Mouse (Mus musculus) hindbrain, embryonic 12.5 days (tissue): ENCODE measurements around the gene Krtcap3. TPM values are rescaled to one million over a fixed set of nuclear protein-coding genes. Genes with fewer than 3 reads are reported as not detected.

ENCODE experiments used
- ATAC-seq: fragments of 200-750 bp; cut with Nextera tagmentation; 2 replicates; pipeline ENCODE4 v1.8.0; 2017; ENCODE audit warnings: moderate TSS enrichment; ENCODE audit not compliant: low FRiP score
- H3K27ac ChIP-seq: fragments of 300-500 bp; sonication (generic); 2 replicates; pipeline ENCODE4 v1.5.1; 2016; ENCODE audit warnings: mild to moderate bottlenecking
- H3K27me3 ChIP-seq: fragments of 300-500 bp; sonication (generic); 2 replicates; pipeline ENCODE4 v1.6.1; 2016; ENCODE audit warnings: mild to moderate bottlenecking
- H3K36me3 ChIP-seq: fragments of 300-500 bp; sonication (generic); 2 replicates; pipeline ENCODE4 v1.6.1; 2016; ENCODE audit warnings: mild to moderate bottlenecking
- H3K4me1 ChIP-seq: fragments of 300-500 bp; sonication (generic); 2 replicates; pipeline ENCODE4 v1.6.1; 2016
- H3K4me2 ChIP-seq: fragments of 300-500 bp; sonication (generic); replicated peaks from 2 replicates; pipeline ENCODE4 v1.6.1; 2016; ENCODE audit warnings: mild to moderate bottlenecking
- H3K4me3 ChIP-seq: fragments of 300-500 bp; sonication (generic); 2 replicates; pipeline ENCODE4 v1.5.1; 2016; ENCODE audit warnings: mild to moderate bottlenecking
- H3K9ac ChIP-seq: fragments of 300-500 bp; sonication (generic); 2 replicates; pipeline ENCODE4 v1.6.1; 2016; ENCODE audit warnings: mild to moderate bottlenecking, moderate library complexity
- H3K9me3 ChIP-seq: fragments of 300-500 bp; sonication (generic); replicated peaks from 2 replicates; pipeline ENCODE4 v1.6.1; 2016; ENCODE audit warnings: mild to moderate bottlenecking
- WGBS: fragments of 180-500 bp; shearing (Covaris S2); methylation state at CpG from one replicate; pipeline ENCODE4 v1.1.7; 2016; 5-methylcytosine and 5-hydroxymethylcytosine counted together
- polyA plus RNA-seq: library from polyadenylated mRNA; unstranded; fragments of >200 nt; fragmentation: Nextera tagmentation; extraction: Ambion mirVana; gene quantifications from 2 replicates; pipeline ENCODE4 v1.2.1, GENCODE M21; 2016

The Krtcap3 gene
- polyA plus RNA-seq, 1 experiment from 2014 or later, result 9.6 TPM

GRCm38 (mm10) chr5:31291361-31291688, 39.8 kb downstream of the Krtcap3 start:
- peak overlapping the region; percentile 47 for H3K4me3 ChIP-seq
- peak overlapping the region; percentile 75 for H3K4me2 ChIP-seq
- no peaks in the 10 kb centered on the region for H3K27me3 ChIP-seq
- peak overlapping the region; percentile 83 for H3K27ac ChIP-seq
- peaks cover 30% of the 10 kb centered on the region for H3K4me1 ChIP-seq
- 6% methylated on average over 9 of the region's 9 CpGs for WGBS
- no peaks in the 10 kb centered on the region for H3K9me3 ChIP-seq
- no peak for ATAC-seq
- H3K36me3 ChIP-seq, result peaks cover 17% of the 10 kb centered on the region
- peak overlapping the region; percentile 56 for H3K9ac ChIP-seq

DNA sequence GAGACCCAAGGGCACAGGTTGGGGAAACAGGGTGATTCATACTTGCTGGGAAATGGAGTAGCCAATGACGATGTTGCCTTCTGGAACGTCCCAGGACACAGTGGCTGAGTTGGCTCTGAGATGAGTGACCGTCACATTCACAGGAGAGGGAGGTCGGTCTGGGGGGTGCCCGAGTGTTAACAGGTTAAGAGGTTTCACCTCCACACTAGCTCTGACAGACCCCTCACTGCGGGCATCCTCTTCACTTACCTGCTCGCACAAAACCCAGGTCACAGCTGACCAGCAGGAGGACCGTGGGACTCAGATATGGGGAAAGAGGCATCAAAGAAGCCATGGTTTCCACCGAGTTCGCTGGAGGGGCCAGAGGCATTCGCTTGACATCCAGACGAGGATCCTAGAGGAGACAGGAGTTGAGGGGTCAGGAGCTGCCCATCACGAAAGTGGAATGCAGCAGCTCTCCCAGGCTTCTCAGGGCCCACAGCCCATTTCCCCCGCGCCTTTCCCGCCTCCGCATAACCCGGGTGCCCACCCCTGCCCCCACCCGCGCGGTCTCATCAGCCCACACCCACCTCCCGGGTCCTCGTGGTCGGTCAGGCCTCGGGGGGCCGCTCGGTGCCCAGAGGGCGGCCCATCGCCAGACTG, 43.6 kb downstream of the Krtcap3 start:
- Histone ChIP-seq H3K4me1 (peaks cover 26% of the 10 kb centered on the region), H3K27me3 (no peaks in the 10 kb centered on the region), H3K9ac (peak overlapping the region; percentile 95), H3K36me3 (peaks cover 11% of the 10 kb centered on the region; the same call in 1 of the 2 replicates), H3K4me3 (peak overlapping the region; percentile 79), H3K9me3 (no peaks in the 10 kb centered on the region), H3K4me2 (peak overlapping the region; percentile 68), H3K27ac (peak overlapping the region; percentile 82)
- ATAC-seq, result peak; percentile 43
- 5% methylated on average over 28 of the region's 29 CpGs for WGBS

GRCm38 (mm10) chr5:31295606-31296141, 44.2 kb downstream of the Krtcap3 start, which contains the start of gene Fndc4:
TSS of gene Fndc4 (minus strand) at chr5:31296080.
- Histone ChIP-seq H3K27ac (peak within 1 kb of the TSS; percentile 82), H3K4me3 (peak within 1 kb of the TSS; percentile 79), H3K27me3 (no peaks in the 10 kb centered on the region), H3K9me3 (no peaks in the 10 kb centered on the region), H3K4me2 (peak within 1 kb of the TSS; percentile 68), H3K4me1 (peaks cover 23% of the 10 kb centered on the region), H3K9ac (peak within 1 kb of the TSS; percentile 95), H3K36me3 (peaks cover 11% of the 10 kb centered on the region; the same call in 1 of the 2 replicates)
- ATAC-seq, result peak; percentile 84
- WGBS, result under 1% methylated on average over 32 of the region's 46 CpGs

DNA sequence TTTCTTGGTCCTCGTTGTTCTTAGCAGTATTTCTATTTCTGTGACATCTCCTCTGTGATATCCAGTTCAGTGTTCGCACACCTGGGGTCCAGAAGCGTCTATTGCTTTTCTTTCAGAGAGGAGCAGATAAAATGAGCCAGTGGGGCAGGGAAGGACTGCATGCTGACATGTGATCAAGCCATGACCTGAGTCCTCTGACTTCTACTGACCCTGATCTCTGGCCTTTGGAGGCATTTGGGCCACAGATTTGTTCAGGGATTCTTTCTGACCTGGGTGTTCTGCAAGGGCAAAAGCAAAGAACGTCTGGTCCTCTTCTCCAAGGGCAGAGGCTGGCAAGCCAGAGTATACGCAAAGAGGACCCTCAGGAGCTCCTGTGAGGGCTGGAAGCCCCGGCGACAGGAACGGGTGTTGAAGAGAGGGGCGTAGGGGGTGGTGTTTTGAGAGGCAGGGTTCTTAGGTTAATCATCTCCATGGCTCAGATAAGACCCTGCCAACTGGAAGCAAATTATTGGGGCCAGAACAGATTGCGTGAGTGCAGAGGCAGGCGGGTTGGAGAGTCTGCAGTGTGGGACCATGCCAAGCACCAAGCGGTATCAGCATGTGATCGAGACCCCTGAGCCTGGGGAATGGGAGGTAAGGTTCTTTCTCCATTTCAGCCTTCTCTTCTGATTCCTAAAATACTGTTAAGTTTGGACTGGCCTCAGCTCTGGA, 45.7 kb downstream of the Krtcap3 start, which contains the start of gene Gckr:
Gene Gckr, plus strand, starts transcription at position 397 of the 711 bp plus-strand sequence.
- ATAC-seq, result no peak
- 75% methylated on average over 13 of the region's 13 CpGs for WGBS
- Histone ChIP-seq H3K27ac (no peak within 1 kb of the TSS), H3K4me1 (peaks cover 16% of the 10 kb centered on the region), H3K36me3 (peaks cover 11% of the 10 kb centered on the region; the same call in 1 of the 2 replicates), H3K4me3 (peak within 1 kb of the TSS; percentile 79; the same call in 1 of the 2 replicates), H3K4me2 (peak within 1 kb of the TSS; percentile 68), H3K9ac (no peak within 1 kb of the TSS), H3K9me3 (no peaks in the 10 kb centered on the region), H3K27me3 (no peaks in the 10 kb centered on the region)

DNA sequence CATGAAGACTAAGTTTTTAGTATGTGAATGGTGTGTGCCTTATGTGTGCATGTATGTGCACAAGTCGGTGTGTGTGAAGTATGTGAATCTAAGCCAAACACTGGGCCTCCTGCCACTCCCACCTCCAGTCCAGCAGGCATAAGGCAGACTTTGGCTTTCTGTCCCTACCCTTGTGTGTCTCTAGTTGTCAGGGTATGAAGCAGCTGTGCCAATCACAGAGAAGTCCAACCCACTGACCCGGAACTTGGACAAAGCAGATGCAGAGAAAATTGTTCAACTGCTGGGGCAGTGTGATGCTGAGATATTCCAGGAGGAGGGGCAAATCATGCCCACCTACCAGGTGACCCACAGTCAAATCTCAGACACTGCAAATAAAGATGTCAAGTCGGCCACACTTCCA, 46.5 kb downstream of the Krtcap3 start:
- H3K27me3 ChIP-seq, result no peaks in the 10 kb centered on the region
- ATAC-seq, result no peak
- H3K9me3 ChIP-seq, result no peaks in the 10 kb centered on the region
- H3K36me3 ChIP-seq, result peaks cover 8% of the 10 kb centered on the region; the same call in 1 of the 2 replicates
- H3K4me3 ChIP-seq, result no peak overlapping the region
- WGBS, result 72% methylated on average over 3 of the region's 3 CpGs
- no peak overlapping the region for H3K27ac ChIP-seq
- no peak overlapping the region for H3K9ac ChIP-seq
- no peak overlapping the region for H3K4me2 ChIP-seq
- H3K4me1 ChIP-seq, result peaks cover 16% of the 10 kb centered on the region

DNA sequence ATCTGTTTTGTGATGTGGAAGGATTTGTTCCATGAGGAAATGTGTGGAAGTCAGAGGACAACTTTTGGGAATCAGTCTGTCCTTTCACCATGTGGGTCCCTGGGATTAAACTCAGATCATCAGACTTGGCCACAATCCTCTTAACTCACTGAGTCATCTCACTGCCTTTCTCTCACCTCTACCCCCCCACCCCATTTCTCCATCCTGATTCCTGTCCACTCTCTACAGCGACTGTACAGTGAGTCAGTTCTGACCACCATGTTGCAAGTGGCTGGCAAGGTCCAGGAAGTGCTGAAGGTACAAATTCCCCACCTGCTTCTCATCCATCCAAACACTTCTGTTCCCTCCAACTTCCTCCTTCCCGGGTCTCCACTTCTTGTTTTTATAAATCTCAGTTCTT, 47.0 kb downstream of the Krtcap3 start:
- no peak for ATAC-seq
- Histone ChIP-seq H3K27ac (no peak overlapping the region), H3K4me1 (peaks cover 16% of the 10 kb centered on the region), H3K9ac (no peak overlapping the region), H3K9me3 (no peaks in the 10 kb centered on the region), H3K36me3 (peaks cover 4% of the 10 kb centered on the region; the same call in 1 of the 2 replicates), H3K27me3 (no peaks in the 10 kb centered on the region), H3K4me3 (no peak overlapping the region), H3K4me2 (no peak overlapping the region)
- WGBS, result 68% methylated on average over 2 of the region's 2 CpGs

DNA sequence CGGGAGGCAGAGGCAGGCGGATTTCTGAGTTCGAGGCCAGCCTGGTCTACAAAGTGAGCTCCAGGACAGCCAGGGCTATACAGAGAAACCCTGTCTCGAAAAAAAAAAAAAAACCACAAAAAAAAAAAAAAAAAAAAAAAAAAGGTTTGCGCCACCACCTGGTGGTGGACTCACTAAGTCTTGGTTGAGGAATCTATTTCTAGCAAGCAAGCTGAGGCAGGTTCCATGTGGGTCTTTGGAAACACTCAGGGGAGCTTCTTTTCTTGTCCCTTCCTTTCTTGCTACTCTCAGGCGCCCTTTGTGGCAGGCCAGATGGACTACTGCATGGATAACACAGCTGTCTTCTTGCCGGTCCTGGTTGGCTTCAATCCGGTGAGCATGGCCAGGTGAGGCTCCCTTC, 50.4 kb downstream of the Krtcap3 start:
- H3K9ac ChIP-seq, result no peak overlapping the region
- H3K4me3 ChIP-seq, result no peak overlapping the region
- H3K27ac ChIP-seq, result no peak overlapping the region
- H3K36me3 ChIP-seq, result no peaks in the 10 kb centered on the region
- H3K9me3 ChIP-seq, result no peaks in the 10 kb centered on the region
- ATAC-seq, result no peak
- H3K4me1 ChIP-seq, result no peaks in the 10 kb centered on the region
- no peak overlapping the region for H3K4me2 ChIP-seq
- H3K27me3 ChIP-seq, result no peaks in the 10 kb centered on the region
- 71% methylated on average over 7 of the region's 8 CpGs for WGBS

Other genes starting within 250 kb of the Krtcap3 start
- 119 and 122 TPM in 2 replicates for gene Atraid, start 203.4 kb upstream of the Krtcap3 start, polyA plus RNA-seq
- 13.8 and 14.0 TPM in 2 replicates for gene Slc5a6, start 202.8 kb upstream of the Krtcap3 start, polyA plus RNA-seq
- 32.2 and 32.4 TPM in 2 replicates for gene Cad, start 196.9 kb upstream of the Krtcap3 start, polyA plus RNA-seq
- gene Dnajc5g, start 145.4 kb upstream of the Krtcap3 start, polyA plus RNA-seq, result not detected in 2 replicates
- gene Slc30a3, start 143.5 kb upstream of the Krtcap3 start, polyA plus RNA-seq, result 15.7 and 16.2 TPM in 2 replicates
- 0.40 and 0.86 TPM in 2 replicates for gene Trim54, start 135.0 kb upstream of the Krtcap3 start, polyA plus RNA-seq
- gene Ucn, start 112.9 kb upstream of the Krtcap3 start, polyA plus RNA-seq, result not detected in 2 replicates
- 50.1 and 54.4 TPM in 2 replicates for gene Mpv17, start 97.4 kb upstream of the Krtcap3 start, polyA plus RNA-seq
- gene Gm29609, start 71.8 kb upstream of the Krtcap3 start, polyA plus RNA-seq, result 1.8 and 2.3 TPM in 2 replicates
- 86.0 and 89.2 TPM in 2 replicates for gene Gtf3c2, start 71.5 kb upstream of the Krtcap3 start, polyA plus RNA-seq
- 140 and 145 TPM in 2 replicates for gene Snx17, start 58.5 kb upstream of the Krtcap3 start, polyA plus RNA-seq
- 63.0 and 64.4 TPM in 2 replicates for gene Eif2b4, start 58.3 kb upstream of the Krtcap3 start, polyA plus RNA-seq
- gene Zfp513, start 49.4 kb upstream of the Krtcap3 start, polyA plus RNA-seq, result 22.9 and 24.8 TPM in 2 replicates
- 149 TPM in 2 replicates for gene Ppm1g, start 31.0 kb upstream of the Krtcap3 start, polyA plus RNA-seq
- 148 and 151 TPM in 2 replicates for gene Nrbp1, start 10.8 kb upstream of the Krtcap3 start, polyA plus RNA-seq
- gene Gm9970, start 10.5 kb upstream of the Krtcap3 start, polyA plus RNA-seq, result 0.57 and 0.94 TPM in 2 replicates
- 44.4 and 57.8 TPM in 2 replicates for gene Ift172, start 39.4 kb downstream of the Krtcap3 start, polyA plus RNA-seq
- gene Fndc4, start 44.4 kb downstream of the Krtcap3 start, polyA plus RNA-seq, result 66.9 and 68.2 TPM in 2 replicates
- gene Gckr, start 45.8 kb downstream of the Krtcap3 start, polyA plus RNA-seq, result 0.38 TPM in 1 of 2 replicates, not detected in the other
- gene Zfp512, start 200.7 kb downstream of the Krtcap3 start, polyA plus RNA-seq, result 97.4 and 101 TPM in 2 replicates
- gene 4930548H24Rik, start 234.0 kb downstream of the Krtcap3 start, polyA plus RNA-seq, result not detected in 2 replicates
- gene Gpn1, start 243.1 kb downstream of the Krtcap3 start, polyA plus RNA-seq, result 68.5 and 80.6 TPM in 2 replicates